Mouse (Mus musculus) heart, postnatal 36 days (tissue): Measurements from ENCODE around the gene Eef2k. TPM values are rescaled to one million over a fixed set of nuclear protein-coding genes. Genes with fewer than 3 reads are reported as not detected.

ENCODE experiments used
- DNase-seq, 2 experiments: peaks; one replicate each; pipeline ENCODE4 v3.0.0; 2021 to 2022
- intact Hi-C: fragments of 180-260 bp; cut with DNase I; formaldehyde crosslinking; loops from one replicate; pipeline ENCODE4 v1.15.1; 2025
- total RNA-seq, 2 experiments: library from RNA; stranded (reverse); gene quantifications; 2 replicates each; pipeline ENCODE4 v1.2.3; 2021

The Eef2k gene
- 10 to 100 TPM; 34.3 TPM for total RNA-seq

GRCm38 (mm10) chr7:120842345-120843036 lies at the start of gene Eef2k:
Eef2k (plus strand) TSS chr7:120842831.
- peak; percentile 87 to 88 for DNase-seq
- intact Hi-C loops, result loop anchor here (2.0 to 5.0 kb wide), 3 partner anchors 18 to 55 kb away; no protein-coding TSS in a partner anchor

- DNase-seq, result no peak
- intact Hi-C loops, result no loop called here
These were observed 47.1 kb upstream of the Eef2k start for GRCm38 (mm10) chr7:120795544-120795943.

GRCm38 (mm10) chr7:120796369-120796768 lies 46.3 kb upstream of the Eef2k start:
- DNase-seq, result no peak

GRCm38 (mm10) chr7:120803268-120803667 lies 39.4 kb upstream of the Eef2k start:
- intact Hi-C loops, result no loop called here
- no peak for DNase-seq

More at GRCm38 (mm10) chr7:120796369-120796768, 46.3 kb upstream of the Eef2k start:
- intact Hi-C loops, result no loop called here

- intact Hi-C loops, result no loop called here
- DNase-seq, result no peak
These were observed 32.9 kb upstream of the Eef2k start for GRCm38 (mm10) chr7:120809705-120810104.

GRCm38 (mm10) chr7:120811834-120812415 lies 30.7 kb upstream of the Eef2k start, which contains the start of gene Gm5737:
Gm5737 (plus strand) TSS chr7:120812365.
- intact Hi-C loops, result no loop called here
- no peak for DNase-seq

GRCm38 (mm10) chr7:120817552-120817951 lies 25.1 kb upstream of the Eef2k start:
- DNase-seq, result no peak
- intact Hi-C loops, result no loop called here

- intact Hi-C loops, result no loop called here
- DNase-seq, result no peak
These were observed 23.2 kb upstream of the Eef2k start for GRCm38 (mm10) chr7:120819386-120819785.

GRCm38 (mm10) chr7:120823248-120823647 lies 19.4 kb upstream of the Eef2k start:
- DNase-seq, result peak; percentile 71 to 72
- intact Hi-C loops, result loop anchor here (1.0 to 10.0 kb wide), 5 partner anchors 70 to 718 kb away; partner anchors contain the start of genes Pdzd9 and Tmem159

GRCm38 (mm10) chr7:120825097-120825496 lies 17.5 kb upstream of the Eef2k start:
- no peak for DNase-seq

GRCm38 (mm10) chr7:120826408-120826807 lies 16.2 kb upstream of the Eef2k start:
- intact Hi-C loops, result loop anchor here (10.0 kb wide), 1 partner anchor 722 kb away; the partner anchor contains the start of gene Tmem159
- DNase-seq, result peak in 1 of 2 experiments; percentile 38

More at GRCm38 (mm10) chr7:120825097-120825496, 17.5 kb upstream of the Eef2k start:
- intact Hi-C loops, result loop anchor here (10.0 kb wide), 1 partner anchor 720 kb away; the partner anchor contains the start of gene Tmem159

- DNase-seq, result peak; percentile 70 to 81
- intact Hi-C loops, result loop anchor here (10.0 kb wide), 1 partner anchor 234 kb away; no protein-coding TSS in a partner anchor
These were observed 11.9 kb upstream of the Eef2k start for GRCm38 (mm10) chr7:120830431-120831381.

GRCm38 (mm10) chr7:120834426-120834825 lies 8.2 kb upstream of the Eef2k start:
- intact Hi-C loops, result loop anchor here (2.0 to 10.0 kb wide), 2 partner anchors 200 to 230 kb away; partner anchors contain the start of gene Mettl9
- DNase-seq, result no peak

GRCm38 (mm10) chr7:120834863-120835372 lies 7.7 kb upstream of the Eef2k start:
- DNase-seq, result peak; percentile 62 to 75
- intact Hi-C loops, result loop anchor here (1.0 to 10.0 kb wide), 5 partner anchors 82 to 282 kb away; partner anchors contain the start of genes Cdr2, Mettl9, Mfsd13b and Polr3e

- peak; percentile 99 to 100 for DNase-seq
- intact Hi-C loops, result loop anchor here (1.0 to 10.0 kb wide), 5 partner anchors 82 to 282 kb away; partner anchors contain the start of genes Cdr2, Mettl9, Mfsd13b and Polr3e
These were observed 6.9 kb upstream of the Eef2k start for GRCm38 (mm10) chr7:120835449-120836359.

GRCm38 (mm10) chr7:120836361-120836760 lies 6.3 kb upstream of the Eef2k start:
- intact Hi-C loops, result loop anchor here (5.0 to 10.0 kb wide), 3 partner anchors 146 to 281 kb away; partner anchors contain the start of genes Cdr2 and Mfsd13b
- DNase-seq, result peak in 1 of 2 experiments; percentile 25

- no peak for DNase-seq
- intact Hi-C loops, result loop anchor here (5.0 to 10.0 kb wide), 3 partner anchors 144 to 279 kb away; partner anchors contain the start of genes Cdr2 and Mfsd13b
These were observed 4.0 kb upstream of the Eef2k start for GRCm38 (mm10) chr7:120838436-120839160.

GRCm38 (mm10) chr7:120839786-120840185 lies 2.8 kb upstream of the Eef2k start:
- intact Hi-C loops, result loop anchor here (5.0 to 10.0 kb wide), 5 partner anchors 43 to 278 kb away; partner anchors contain the start of genes Cdr2 and Mfsd13b
- DNase-seq, result no peak
